ENCODE assay signal across 12 mouse cellular contexts in genomic region chr4:135911531-135911930, GRCm38 (mm10). TPM values are rescaled to one million over a fixed set of nuclear protein-coding genes. Genes with fewer than 3 reads are reported as not detected.
DNase-seq lines count a peak whose midpoint lies in the region; ATAC-seq and TF ChIP-seq lines count a peak whose summit lies in the region.
"Had no signal": no experiment of that assay in that cellular context is flagged by ENCODE, and none has a peak within 500 bp of the region (broad histone marks: within the 10 kb centered on the region; RNA-seq: fewer than 3 reads in every experiment).

No protein-coding gene starts in this region.

- DNase-seq in adrenal gland, adult 2 months = peak; percentile 19
- no peak for DNase-seq in adrenal gland, postnatal 4 days (ENCODE audit: low spot score in 2 of 2)
- no peak for DNase-seq in stomach, postnatal 0 days (ENCODE audit: low spot score)
- no peak for DNase-seq in liver, embryonic 13.5 days
- no peak for DNase-seq in neural tube, embryonic 10.5 days (ENCODE audit: extremely low spot score, low spot score)
- DNase-seq in right cerebral cortex, postnatal 25 days = no peak
- no peak for DNase-seq in yolk sac, embryonic 10.5 days (ENCODE audit: low spot score)
- DNase-seq: right cerebral cortex, postnatal 14 days had no signal

- H3K4me2 ChIP-seq in stomach, embryonic 15.5 days = no peak overlapping the region
- no peak overlapping the region for H3K4me2 ChIP-seq in stomach, postnatal 0 days (replicated peaks; ENCODE audit: low read depth)
- no peak overlapping the region for H3K4me2 ChIP-seq in liver, embryonic 13.5 days

- 60% methylated on average over 7 of the region's 7 CpGs for WGBS in stomach, embryonic 15.5 days
- WGBS in stomach, postnatal 0 days = 76% methylated on average over 7 of the region's 7 CpGs
- WGBS in liver, embryonic 13.5 days (ENCODE audit: insufficient replicate concordance) = 26% methylated on average over 7 of the region's 7 CpGs

- no peaks in the 10 kb centered on the region for H3K4me1 ChIP-seq in stomach, embryonic 15.5 days
- no peaks in the 10 kb centered on the region for H3K4me1 ChIP-seq in stomach, postnatal 0 days (replicated peaks; ENCODE audit: control insufficient read depth, insufficient read depth)
- peaks cover 43% of the 10 kb centered on the region for H3K4me1 ChIP-seq in liver, embryonic 13.5 days (replicated peaks)

- H3K36me3 ChIP-seq in stomach, embryonic 15.5 days = no peaks in the 10 kb centered on the region
- H3K36me3 ChIP-seq in stomach, postnatal 0 days (ENCODE audit: control insufficient read depth, insufficient read depth, low read length) = no peaks in the 10 kb centered on the region
- H3K36me3 ChIP-seq in liver, embryonic 13.5 days = no peaks in the 10 kb centered on the region; the same call in 1 of the 2 replicates

- no peak for TF ChIP-seq CTCF in stomach, postnatal 0 days (IDR thresholded peaks at IDR 0.05; ENCODE audit: low read depth)

- H3K9ac ChIP-seq in stomach, embryonic 15.5 days = no peak overlapping the region
- no peak overlapping the region for H3K9ac ChIP-seq in stomach, postnatal 0 days (ENCODE audit: low read length)
- peak overlapping the region; percentile 33 for H3K9ac ChIP-seq in liver, embryonic 13.5 days

- no peaks in the 10 kb centered on the region for H3K27me3 ChIP-seq in stomach, embryonic 15.5 days (replicated peaks)
- H3K27me3 ChIP-seq in stomach, postnatal 0 days (ENCODE audit: control insufficient read depth, insufficient read depth, low read length) = no peaks in the 10 kb centered on the region
- no peaks in the 10 kb centered on the region for H3K27me3 ChIP-seq in liver, embryonic 13.5 days

- H3K27ac ChIP-seq in stomach, embryonic 15.5 days = peak overlapping the region; percentile 16; the same call in 1 of the 2 replicates
- H3K27ac ChIP-seq in stomach, postnatal 0 days (replicated peaks) = no peak overlapping the region
- peak overlapping the region; percentile 53; the same call in 1 of the 2 replicates for H3K27ac ChIP-seq in liver, embryonic 13.5 days

- no peak for TF ChIP-seq EP300 in stomach, postnatal 0 days (optimal IDR thresholded peaks at IDR 0.05)

- ATAC-seq in stomach, embryonic 15.5 days (ENCODE audit: insufficient read depth, low FRiP score, low read depth) = no peak
- ATAC-seq in stomach, postnatal 0 days (ENCODE audit: low FRiP score, low TSS enrichment) = no peak
- peak; percentile 46; the same call in 1 of the 2 replicates for ATAC-seq in liver, embryonic 13.5 days (ENCODE audit: low read depth)
- ATAC-seq: midbrain, embryonic 16.5 days had no signal

- no peak overlapping the region for H3K4me3 ChIP-seq in stomach, embryonic 15.5 days (replicated peaks)
- no peak overlapping the region for H3K4me3 ChIP-seq in stomach, postnatal 0 days (ENCODE audit: low read depth, low read length)
- H3K4me3 ChIP-seq in liver, embryonic 13.5 days (replicated peaks) = no peak overlapping the region
- H3K4me3 ChIP-seq: erythroblast, embryonic 14.5 days had no signal

- no peaks in the 10 kb centered on the region for H3K9me3 ChIP-seq in stomach, embryonic 15.5 days
- no peaks in the 10 kb centered on the region for H3K9me3 ChIP-seq in stomach, postnatal 0 days (ENCODE audit: control insufficient read depth, low read length)
- H3K9me3 ChIP-seq in liver, embryonic 13.5 days (replicated peaks) = no peaks in the 10 kb centered on the region

RNA-seq across cellular contexts. Expression of gene Fuca1, which starts 9.0 kb away (rescaled TPM):
- 10 to 100 TPM; 82.7 to 86.3 TPM for total RNA-seq in adrenal gland, adult 2 months (2021)
- 31.8 and 35.2 TPM in 2 replicates for polyA plus RNA-seq in adrenal gland, adult 2 months (2012; rRNA removed)
- total RNA-seq in adrenal gland, postnatal 4 days (2021) = 10 to 100 TPM; 88.2 to 99.0 TPM
- 93.2 and 96.3 TPM in 2 replicates for polyA plus RNA-seq in stomach, embryonic 15.5 days (2015; fragmentation: Nextera tagmentation; extraction: Ambion mirVana)
- 171 and 179 TPM in 2 replicates for polyA plus RNA-seq in stomach, postnatal 0 days (2015; fragmentation: Nextera tagmentation; extraction: Ambion mirVana)
- 18.1 and 21.4 TPM in 2 replicates for polyA plus RNA-seq in liver, embryonic 13.5 days (2015; fragmentation: Nextera tagmentation; extraction: Ambion mirVana)

RNA-seq across cellular contexts. Expression of gene Cnr2, which starts 16.3 kb away (rescaled TPM):
- total RNA-seq in adrenal gland, adult 2 months (2021) = 1 to 10 TPM in 1 of 2 experiments, under 1 TPM in 1; 0.92 to 2.5 TPM
- polyA plus RNA-seq in adrenal gland, adult 2 months (2012; rRNA removed) = 1.8 and 2.1 TPM in 2 replicates
- 1 to 10 TPM; 3.8 to 4.1 TPM for total RNA-seq in adrenal gland, postnatal 4 days (2021)
- 0.71 and 0.90 TPM in 2 replicates for polyA plus RNA-seq in stomach, embryonic 15.5 days (2015; fragmentation: Nextera tagmentation; extraction: Ambion mirVana)
- 0.10 and 0.11 TPM in 2 replicates for polyA plus RNA-seq in stomach, postnatal 0 days (2015; fragmentation: Nextera tagmentation; extraction: Ambion mirVana)
- polyA plus RNA-seq in liver, embryonic 13.5 days (2015; fragmentation: Nextera tagmentation; extraction: Ambion mirVana) = 2.5 and 3.0 TPM in 2 replicates
- total RNA-seq: left cerebral cortex, adult 18-20 months had no signal
- polyA plus RNA-seq: erythroblast, embryonic 14.5 days had no signal

RNA-seq across cellular contexts. Expression of gene Hmgcl, which starts 34.7 kb away (rescaled TPM):
- total RNA-seq in adrenal gland, adult 2 months (2021) = 10 to 100 TPM; 42.7 to 71.0 TPM
- polyA plus RNA-seq in adrenal gland, adult 2 months (2012; rRNA removed) = 33.9 and 35.3 TPM in 2 replicates
- total RNA-seq in adrenal gland, postnatal 4 days (2021) = 10 to 100 TPM; 48.9 to 65.6 TPM
- polyA plus RNA-seq in stomach, embryonic 15.5 days (2015; fragmentation: Nextera tagmentation; extraction: Ambion mirVana) = 88.5 and 90.4 TPM in 2 replicates
- polyA plus RNA-seq in stomach, postnatal 0 days (2015; fragmentation: Nextera tagmentation; extraction: Ambion mirVana) = 154 and 163 TPM in 2 replicates
- 71.9 and 73.5 TPM in 2 replicates for polyA plus RNA-seq in liver, embryonic 13.5 days (2015; fragmentation: Nextera tagmentation; extraction: Ambion mirVana)

RNA-seq across cellular contexts. Expression of gene Pnrc2, which starts 37.9 kb away (rescaled TPM):
- 100 to 1,000 TPM in 1 of 2 experiments, 10 to 100 TPM in 1; 99.4 to 128 TPM for total RNA-seq in adrenal gland, adult 2 months (2021)
- polyA plus RNA-seq in adrenal gland, adult 2 months (2012; rRNA removed) = 5.5 and 8.6 TPM in 2 replicates
- 100 to 1,000 TPM; 152 to 159 TPM for total RNA-seq in adrenal gland, postnatal 4 days (2021)
- 172 and 178 TPM in 2 replicates for polyA plus RNA-seq in stomach, embryonic 15.5 days (2015; fragmentation: Nextera tagmentation; extraction: Ambion mirVana)
- polyA plus RNA-seq in stomach, postnatal 0 days (2015; fragmentation: Nextera tagmentation; extraction: Ambion mirVana) = 101 TPM in 2 replicates
- polyA plus RNA-seq in liver, embryonic 13.5 days (2015; fragmentation: Nextera tagmentation; extraction: Ambion mirVana) = 88.0 and 109 TPM in 2 replicates

RNA-seq across cellular contexts. Expression of gene Gale, which starts 52.0 kb away (rescaled TPM):
- 10 to 100 TPM; 15.5 to 24.8 TPM for total RNA-seq in adrenal gland, adult 2 months (2021)
- 22.9 and 33.3 TPM in 2 replicates for polyA plus RNA-seq in adrenal gland, adult 2 months (2012; rRNA removed)
- total RNA-seq in adrenal gland, postnatal 4 days (2021) = 10 to 100 TPM; 17.7 to 24.6 TPM
- 90.9 and 92.1 TPM in 2 replicates for polyA plus RNA-seq in stomach, embryonic 15.5 days (2015; fragmentation: Nextera tagmentation; extraction: Ambion mirVana)
- polyA plus RNA-seq in stomach, postnatal 0 days (2015; fragmentation: Nextera tagmentation; extraction: Ambion mirVana) = 161 and 166 TPM in 2 replicates
- 35.6 and 35.7 TPM in 2 replicates for polyA plus RNA-seq in liver, embryonic 13.5 days (2015; fragmentation: Nextera tagmentation; extraction: Ambion mirVana)
